29 mouse cellular contexts compared by ENCODE assay signal in the genomic region with DNA sequence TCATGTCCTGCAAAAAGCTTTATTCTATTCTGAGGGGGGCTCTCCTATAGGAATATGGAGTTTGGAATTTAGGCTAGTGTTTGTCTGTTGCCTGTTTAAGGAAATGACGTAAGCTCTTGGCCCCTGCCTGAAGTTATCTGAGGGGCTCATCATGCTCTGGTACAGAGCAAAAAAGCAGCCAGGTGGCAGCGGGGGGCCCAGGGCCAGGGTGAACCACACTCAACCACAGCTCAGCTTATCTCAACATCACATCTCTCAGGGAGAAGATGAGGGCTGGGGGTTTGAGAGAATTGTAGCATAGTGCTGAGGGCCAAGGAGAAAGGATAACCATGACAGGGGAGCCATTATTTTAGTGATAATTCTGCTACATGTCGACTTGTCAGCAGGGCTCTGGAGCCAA. TPM values are rescaled to one million over a fixed set of nuclear protein-coding genes. Genes with fewer than 3 reads are reported as not detected.
DNase-seq lines count a peak whose midpoint lies in the region; ATAC-seq and TF ChIP-seq lines count a peak whose summit lies in the region.
"Had no signal": no experiment of that assay in that cellular context is flagged by ENCODE, and none has a peak within 500 bp of the region (broad histone marks: within the 10 kb centered on the region; RNA-seq: fewer than 3 reads in every experiment).

No protein-coding gene starts in this region.

- H3K27ac ChIP-seq in left cerebral cortex, adult 2 months = no peak overlapping the region
- H3K27ac ChIP-seq in liver, embryonic 12.5 days = no peak overlapping the region
- H3K27ac ChIP-seq: embryonic facial prominence, embryonic 15.5 days; forebrain, embryonic 15.5 days; heart, embryonic 13.5 days; hindbrain, embryonic 15.5 days; intestine, embryonic 15.5 days; layer of hippocampus, adult 2 months; limb, embryonic 12.5 days; neural tube, embryonic 15.5 days had no signal

- intact Hi-C loops in left cerebral cortex, adult 2 months (cut with DNase I) = no loop called here

- H3K4me1 ChIP-seq in liver, embryonic 12.5 days = no peaks in the 10 kb centered on the region
- H3K4me1 ChIP-seq: embryonic facial prominence, embryonic 15.5 days; forebrain, embryonic 15.5 days; heart, embryonic 13.5 days; hindbrain, embryonic 15.5 days; intestine, embryonic 15.5 days; limb, embryonic 12.5 days; neural tube, embryonic 15.5 days had no signal

- no peaks in the 10 kb centered on the region for H3K9me3 ChIP-seq in liver, embryonic 12.5 days (replicated peaks)
- H3K9me3 ChIP-seq: embryonic facial prominence, embryonic 15.5 days; forebrain, embryonic 15.5 days; heart, embryonic 13.5 days; hindbrain, embryonic 15.5 days; intestine, embryonic 15.5 days; limb, embryonic 12.5 days; neural tube, embryonic 15.5 days had no signal

- no peaks in the 10 kb centered on the region for H3K27me3 ChIP-seq in liver, embryonic 12.5 days (replicated peaks)
- H3K27me3 ChIP-seq: embryonic facial prominence, embryonic 15.5 days; forebrain, embryonic 15.5 days; heart, embryonic 13.5 days; hindbrain, embryonic 15.5 days; intestine, embryonic 15.5 days; limb, embryonic 12.5 days; neural tube, embryonic 15.5 days had no signal

- peak; percentile 59 for DNase-seq in CD4-positive helper T cell, adult 2 months (ENCODE audit: low read depth, low spot score)
- peak; percentile 74 for DNase-seq in induced T-regulatory cell, adult 2 months (ENCODE audit: low read depth)
- peak; percentile 90 to 95 for DNase-seq in thymus, postnatal 10 days (ENCODE audit: low spot score in 2 of 2)
- no peak for DNase-seq in left cerebral cortex, adult 2 months (ENCODE audit: extremely low spot score in 1 of 2, low spot score in 2 of 2)
- no peak for DNase-seq in c-Kit-positive CD71-positive TER-119-positive erythroid progenitor cells, embryonic 14.5 days (ENCODE audit: low spot score)
- DNase-seq: cerebellum, adult 2 months; cerebellum, postnatal 36 days; heart, adult 18-20 months; kidney, postnatal 25 days; layer of hippocampus, postnatal 36 days; lung, adult 18-20 months; lung, postnatal 10 days; right cerebral cortex, adult 18-20 months; right cerebral cortex, postnatal 4 days had no signal

- no peak overlapping the region for H3K4me3 ChIP-seq in left cerebral cortex, adult 2 months
- no peak overlapping the region for H3K4me3 ChIP-seq in liver, embryonic 12.5 days
- H3K4me3 ChIP-seq: embryonic facial prominence, embryonic 15.5 days; forebrain, embryonic 15.5 days; heart, embryonic 13.5 days; hindbrain, embryonic 15.5 days; intestine, embryonic 15.5 days; layer of hippocampus, adult 2 months; limb, embryonic 12.5 days; neural tube, embryonic 15.5 days had no signal

- no peaks in the 10 kb centered on the region for H3K36me3 ChIP-seq in liver, embryonic 12.5 days
- H3K36me3 ChIP-seq: embryonic facial prominence, embryonic 15.5 days; forebrain, embryonic 15.5 days; heart, embryonic 13.5 days; hindbrain, embryonic 15.5 days; intestine, embryonic 15.5 days; limb, embryonic 12.5 days; neural tube, embryonic 15.5 days had no signal

- peak; percentile 22 for ATAC-seq in CD4-positive, CD25-positive, alpha-beta regulatory T cell, adult 4 months
- no peak for ATAC-seq in liver, embryonic 12.5 days
- ATAC-seq: forebrain, embryonic 15.5 days; intestine, embryonic 15.5 days had no signal

- H3K4me2 ChIP-seq in liver, embryonic 12.5 days = no peak overlapping the region
- H3K4me2 ChIP-seq: embryonic facial prominence, embryonic 15.5 days; forebrain, embryonic 15.5 days; heart, embryonic 13.5 days; hindbrain, embryonic 15.5 days; intestine, embryonic 15.5 days; limb, embryonic 12.5 days; liver, embryonic 11.5 days; midbrain, embryonic 11.5 days; neural tube, embryonic 15.5 days had no signal

- TF ChIP-seq CTCF in left cerebral cortex, adult 2 months (IDR thresholded peaks at IDR 0.05) = no peak

- no peak overlapping the region for H3K9ac ChIP-seq in liver, embryonic 12.5 days
- H3K9ac ChIP-seq: embryonic facial prominence, embryonic 15.5 days; forebrain, embryonic 15.5 days; heart, embryonic 13.5 days; hindbrain, embryonic 15.5 days; intestine, embryonic 15.5 days; limb, embryonic 12.5 days; neural tube, embryonic 15.5 days had no signal

- WGBS in liver, embryonic 12.5 days (ENCODE audit: insufficient replicate concordance) = 34% methylated on average over 3 of the region's 3 CpGs

RNA-seq across cellular contexts. Expression of a gene that starts 39.3 kb away (rescaled TPM):
- polyA plus RNA-seq in CD4-positive, CD25-positive, alpha-beta regulatory T cell, adult 4 months (2017; shearing (Covaris generic)) = 10 to 100 TPM; 42.1 to 48.2 TPM
- 10 to 100 TPM; 69.2 to 77.4 TPM for total RNA-seq in left cerebral cortex, adult 2 months (2021)
- 22.0 and 25.6 TPM in 2 replicates for polyA plus RNA-seq in liver, embryonic 12.5 days (2016; fragmentation: Nextera tagmentation; extraction: Ambion mirVana)

RNA-seq across cellular contexts. Expression of a gene that starts 49.5 kb away (rescaled TPM):
- polyA plus RNA-seq in CD4-positive, CD25-positive, alpha-beta regulatory T cell, adult 4 months (2017; shearing (Covaris generic)) = 10 to 100 TPM; 25.3 to 37.5 TPM
- total RNA-seq in left cerebral cortex, adult 2 months (2021) = not detected
- polyA plus RNA-seq in liver, embryonic 12.5 days (2016; fragmentation: Nextera tagmentation; extraction: Ambion mirVana) = 0.06 and 0.13 TPM in 2 replicates
- total RNA-seq: gastrocnemius, adult 8-10 months; layer of hippocampus, adult 2 months; layer of hippocampus, postnatal 36 days; left cerebral cortex, postnatal 14 days; midbrain, postnatal 0 days had no signal
- polyA plus RNA-seq: neural tube, embryonic 15.5 days had no signal

Comparison
In these comparisons a context has a peak if more than half of its experiments do, and no peak if none do; other contexts are left out.
1. DNase-seq: peak in CD4-positive helper T cell, adult 2 months (single experiment), induced T-regulatory cell, adult 2 months (single experiment) and thymus, postnatal 10 days (2 of 2); none in left cerebral cortex, adult 2 months (0 of 2) and c-Kit-positive CD71-positive TER-119-positive erythroid progenitor cells, embryonic 14.5 days (single experiment).
2. RNA of a gene that starts 49.5 kb away (polyA plus RNA-seq): 25.3 to 37.5 TPM in CD4-positive, CD25-positive, alpha-beta regulatory T cell, adult 4 months; 0.06 to 0.13 TPM in liver, embryonic 12.5 days; every median in the first group is over 10 times any median in the second.